Mouse (Mus musculus) heart, adult 2 months (tissue): ENCODE results near the gene Csnk1g1.

Source experiments
- CTCF ChIP-seq: fragments of 200-600 bp; IDR thresholded peaks from 2 replicates; pipeline ENCODE4 v1.8.1; 2022; ENCODE audit warnings: antibody characterized with exemption, mild to moderate bottlenecking, moderate library complexity
- EP300 ChIP-seq: fragments of 200-500 bp; IDR thresholded peaks from 2 replicates; pipeline ENCODE4 v1.6.1; 2011; ENCODE audit warnings: low read depth, low read length, control low read depth; ENCODE audit not compliant: insufficient read depth
- POLR2A ChIP-seq: fragments of 200-500 bp; IDR thresholded peaks from 2 replicates; pipeline ENCODE4 v1.6.1; 2011; ENCODE audit warnings: mild to moderate bottlenecking, low read depth, low read length, control low read depth; ENCODE audit not compliant: insufficient read depth

DNA sequence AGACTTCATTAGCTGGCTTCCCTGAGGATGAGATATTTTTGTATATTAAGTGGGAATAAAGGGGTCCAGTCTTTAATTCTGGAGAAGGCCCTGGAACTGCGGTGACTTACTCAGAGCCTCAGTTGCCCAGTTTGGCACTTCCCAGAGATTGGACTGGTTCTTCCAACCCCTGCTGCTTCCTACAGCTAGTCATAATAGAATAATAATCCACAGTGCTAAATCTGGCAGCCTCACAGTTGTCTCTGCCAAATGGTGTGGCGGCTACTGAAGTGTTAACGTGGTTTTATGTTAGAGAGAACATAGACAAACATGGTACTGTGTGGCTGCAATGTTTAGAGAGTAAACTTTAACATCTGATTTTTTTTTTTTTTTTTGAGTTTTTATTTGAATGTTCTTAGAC, 152.9 kb downstream of the Csnk1g1 start:
- TF ChIP-seq POLR2A = no peak
- TF ChIP-seq CTCF = no peak
- no peak for TF ChIP-seq EP300
